In the genomic region with DNA sequence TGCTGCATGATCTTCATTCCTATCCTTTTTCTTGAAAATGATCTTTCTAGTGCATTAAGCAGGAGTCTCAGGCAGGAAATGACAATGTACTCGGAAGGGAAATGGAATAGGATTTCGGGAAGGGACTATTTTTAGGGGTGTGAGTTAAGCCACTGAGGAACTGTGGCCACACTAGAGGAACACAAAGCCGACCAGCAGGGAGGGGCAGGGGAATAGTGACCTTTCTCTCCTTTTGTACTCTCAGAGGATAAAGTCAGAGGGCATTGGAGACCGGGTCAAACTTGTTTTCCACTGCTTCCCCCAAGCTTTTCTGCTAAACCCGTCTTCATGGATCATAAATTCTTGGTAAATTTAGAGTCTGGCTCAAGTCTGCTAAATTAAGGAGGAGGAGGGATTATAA, we compare ENCODE assay signal across 10 mouse cellular contexts. TPM values are rescaled to one million over a fixed set of nuclear protein-coding genes. Genes with fewer than 3 reads are reported as not detected.
A peak's percentile ranks its signal among the peaks of the same experiment; 100 is the strongest.
DNase-seq lines count a peak whose midpoint lies in the region; ATAC-seq and TF ChIP-seq lines count a peak whose summit lies in the region.
"Had no signal": no experiment of that assay in that cellular context is flagged by ENCODE, and none has a peak within 500 bp of the region (broad histone marks: within the 10 kb centered on the region; RNA-seq: fewer than 3 reads in every experiment).

No protein-coding gene starts in this region.

- 0 out of 2 replicates have a peak, but pooled peaks have one; percentile 23 for TF ChIP-seq EP300 in heart, postnatal 0 days (IDR thresholded peaks at IDR 0.05; ENCODE audit: low read depth)

- no peak for TF ChIP-seq CTCF in liver, adult 2 months (IDR thresholded peaks at IDR 0.05; ENCODE audit: low read depth, low read length)
- TF ChIP-seq CTCF in bone marrow macrophage, adult 2 months (IDR thresholded peaks at IDR 0.05; ENCODE audit: low read depth, low read length): no peak
- TF ChIP-seq CTCF in heart, postnatal 0 days (IDR thresholded peaks at IDR 0.05; ENCODE audit: low read depth): no peak

- no peak overlapping the region for H3K27ac ChIP-seq in liver, adult 2 months (replicated peaks; ENCODE audit: insufficient read depth, low read depth, low read length)
- H3K27ac ChIP-seq in bone marrow macrophage, adult 2 months (ENCODE audit: insufficient read depth, low read depth, low read length): peak overlapping the region; percentile 88
- peak overlapping the region; percentile 58 for H3K27ac ChIP-seq in heart, postnatal 0 days (ENCODE audit: low read depth)

- H3K4me1 ChIP-seq in liver, adult 2 months (ENCODE audit: control insufficient read depth, insufficient read depth, low read length): peaks cover 2% of the 10 kb centered on the region; the same call in 1 of the 2 replicates
- H3K4me1 ChIP-seq in bone marrow macrophage, adult 2 months (ENCODE audit: control insufficient read depth, insufficient read depth, low read length): peaks cover 29% of the 10 kb centered on the region
- H3K4me1 ChIP-seq in heart, postnatal 0 days (ENCODE audit: control insufficient read depth, insufficient read depth): 0 out of 2 replicates have a peak, but pooled peaks cover 7% of the 10 kb centered on the region

- DNase-seq in liver, adult 2 months (ENCODE audit: extremely low read depth, low read depth, low spot score): peak; percentile 14
- no peak for DNase-seq in liver
- peak; percentile 67 for DNase-seq in heart, postnatal 0 days (ENCODE audit: low spot score)
- DNase-seq in kidney, postnatal 36 days: peak; percentile 59 to 89
- DNase-seq in spleen, postnatal 14 days (ENCODE audit: low spot score in 2 of 2): no peak
- DNase-seq in urinary bladder, postnatal 25 days (ENCODE audit: low spot score): no peak
- no peak for DNase-seq in right cerebral cortex, postnatal 25 days
- DNase-seq: adrenal gland, postnatal 14 days had no signal

- no peak for TF ChIP-seq POLR2A in liver, adult 2 months (IDR thresholded peaks at IDR 0.05; ENCODE audit: extremely low read depth, insufficient read depth, low read length)
- no peak for TF ChIP-seq POLR2A in bone marrow macrophage, adult 2 months (IDR thresholded peaks at IDR 0.05; ENCODE audit: borderline replicate concordance, low read depth, low read length)

- no peaks in the 10 kb centered on the region for H3K9me3 ChIP-seq in heart, postnatal 0 days (replicated peaks; ENCODE audit: control insufficient read depth, low read length)

- H3K9ac ChIP-seq in liver, adult 2 months (ENCODE audit: low read depth, low read length): no peak overlapping the region
- H3K9ac ChIP-seq in heart, postnatal 0 days (replicated peaks; ENCODE audit: low read depth, low read length): no peak overlapping the region

- H3K27me3 ChIP-seq in liver, adult 2 months (ENCODE audit: control insufficient read depth, insufficient read depth, low read length): no peaks in the 10 kb centered on the region
- no peaks in the 10 kb centered on the region for H3K27me3 ChIP-seq in heart, postnatal 0 days (ENCODE audit: control insufficient read depth, insufficient read depth, low read length)

- H3K79me2 ChIP-seq in liver, adult 2 months (ENCODE audit: control insufficient read depth, insufficient read depth, low read length): no peaks in the 10 kb centered on the region

- no peak overlapping the region for H3K4me3 ChIP-seq in liver, adult 2 months (ENCODE audit: insufficient read depth, low read depth, low read length)
- H3K4me3 ChIP-seq in bone marrow macrophage, adult 2 months (ENCODE audit: insufficient read depth, low read length): no peak overlapping the region
- no peak overlapping the region for H3K4me3 ChIP-seq in heart, postnatal 0 days (ENCODE audit: low read depth, low read length)

- H3K4me2 ChIP-seq in heart, postnatal 0 days (ENCODE audit: low read depth, low read length): no peak overlapping the region
- H3K4me2 ChIP-seq: midbrain, embryonic 11.5 days had no signal

- WGBS in liver, adult 2 months: 27% methylated on average over 5 of the region's 5 CpGs
- WGBS in heart, postnatal 0 days: 9% methylated on average over 5 of the region's 5 CpGs

- H3K36me3 ChIP-seq in liver, adult 2 months (ENCODE audit: control insufficient read depth, insufficient read depth, low read length): no peaks in the 10 kb centered on the region
- no peaks in the 10 kb centered on the region for H3K36me3 ChIP-seq in heart, postnatal 0 days (replicated peaks; ENCODE audit: control insufficient read depth, insufficient read depth, low read length)

- peak; percentile 74; the same call in 1 of the 2 replicates for ATAC-seq in heart, postnatal 0 days (ENCODE audit: insufficient read depth, low read depth)

RNA-seq across cellular contexts. Expression of a gene that starts 5.5 kb away (rescaled TPM):
- 36.6 and 77.5 TPM in 2 replicates for total RNA-seq in liver, adult 2 months (2014; rRNA removed)
- 29.1 and 42.3 TPM in 2 replicates for polyA plus RNA-seq in liver, adult 2 months (2012; rRNA removed)
- polyA plus RNA-seq in bone marrow macrophage, adult 2 months (2012; ENCODE audit: insufficient read depth, insufficient read length, missing spikeins): 33.2 and 36.2 TPM in 2 replicates
- total RNA-seq in heart, postnatal 0 days (2014; rRNA removed; ENCODE audit: low replicate concordance): 181 and 286 TPM in 2 replicates
- 62.8 and 65.0 TPM in 2 replicates for polyA plus RNA-seq in heart, postnatal 0 days (2015; fragmentation: Nextera tagmentation; extraction: Ambion mirVana)

Comparison
In these comparisons a context has a peak if more than half of its experiments do, and no peak if none do; other contexts are left out.
1. DNase-seq: peak in liver, adult 2 months (single experiment), heart, postnatal 0 days (single experiment) and kidney, postnatal 36 days (2 of 2); none in liver (single experiment), spleen, postnatal 14 days (0 of 2), urinary bladder, postnatal 25 days (single experiment) and right cerebral cortex, postnatal 25 days (single experiment).